ENCODE assay signal across 17 mouse cellular contexts in the genomic region with DNA sequence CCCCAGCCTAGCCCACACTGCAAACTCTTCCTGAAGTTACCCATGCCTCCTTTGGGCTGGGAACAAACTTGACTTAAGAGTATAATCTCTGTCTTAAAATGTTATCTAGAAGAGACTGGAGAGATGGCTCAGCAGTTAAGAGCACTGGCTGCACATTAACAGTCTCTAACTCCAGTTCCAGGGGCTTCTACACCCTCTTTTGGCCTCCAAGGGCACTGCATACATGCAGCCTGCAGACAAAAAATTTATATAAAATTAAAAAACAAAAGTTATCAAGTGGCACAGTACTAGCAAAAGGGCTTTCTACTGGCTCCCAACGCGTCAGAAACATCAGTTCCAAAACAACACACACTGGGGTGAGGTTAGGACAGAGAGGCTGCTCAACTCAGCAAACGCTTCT. TPM values are rescaled to one million over a fixed set of nuclear protein-coding genes. Genes with fewer than 3 reads are reported as not detected.
DNase-seq lines count a peak whose midpoint lies in the region; ATAC-seq and TF ChIP-seq lines count a peak whose summit lies in the region.
"Had no signal": no experiment of that assay in that cellular context is flagged by ENCODE, and none has a peak within 500 bp of the region (broad histone marks: within the 10 kb centered on the region; RNA-seq: fewer than 3 reads in every experiment).

No protein-coding gene starts in this region.

- H3K9me3 ChIP-seq in heart, embryonic 11.5 days (replicated peaks; ENCODE audit: control insufficient read depth, low read length): no peaks in the 10 kb centered on the region
- no peaks in the 10 kb centered on the region for H3K9me3 ChIP-seq in kidney, postnatal 0 days (replicated peaks; ENCODE audit: low read length)
- H3K9me3 ChIP-seq in kidney, embryonic 16.5 days (ENCODE audit: low read length): no peaks in the 10 kb centered on the region
- no peaks in the 10 kb centered on the region for H3K9me3 ChIP-seq in neural tube, embryonic 14.5 days (ENCODE audit: control insufficient read depth, low read length)
- no peaks in the 10 kb centered on the region for H3K9me3 ChIP-seq in liver, postnatal 0 days (ENCODE audit: low read length)

- no peaks in the 10 kb centered on the region for H3K27me3 ChIP-seq in heart, embryonic 11.5 days (ENCODE audit: control insufficient read depth, insufficient read depth, low read length)
- H3K27me3 ChIP-seq in kidney, postnatal 0 days (ENCODE audit: insufficient read depth, low read length): no peaks in the 10 kb centered on the region
- no peaks in the 10 kb centered on the region for H3K27me3 ChIP-seq in kidney, embryonic 16.5 days (ENCODE audit: insufficient read depth, low read length)
- H3K27me3 ChIP-seq in neural tube, embryonic 14.5 days (ENCODE audit: control insufficient read depth, insufficient read depth, low read length): no peaks in the 10 kb centered on the region
- no peaks in the 10 kb centered on the region for H3K27me3 ChIP-seq in liver, postnatal 0 days (ENCODE audit: insufficient read depth, low read length)

- H3K9ac ChIP-seq in heart, embryonic 11.5 days (ENCODE audit: low read depth, low read length): no peak overlapping the region
- 0 out of 2 replicates have a peak overlapping the region, but pooled peaks have one; percentile 1 for H3K9ac ChIP-seq in kidney, postnatal 0 days (ENCODE audit: low read depth, low read length)
- H3K9ac ChIP-seq in kidney, embryonic 16.5 days (replicated peaks; ENCODE audit: low read length): no peak overlapping the region
- H3K9ac ChIP-seq in neural tube, embryonic 14.5 days (replicated peaks; ENCODE audit: low read depth, low read length): 0 out of 2 replicates have a peak overlapping the region, but pooled peaks have one; percentile 11
- no peak overlapping the region for H3K9ac ChIP-seq in liver, postnatal 0 days (replicated peaks)

- H3K4me3 ChIP-seq in heart, embryonic 11.5 days (ENCODE audit: low read depth, low read length): no peak overlapping the region
- no peak overlapping the region for H3K4me3 ChIP-seq in kidney, postnatal 0 days (replicated peaks; ENCODE audit: low read depth, low read length)
- no peak overlapping the region for H3K4me3 ChIP-seq in kidney, embryonic 16.5 days (ENCODE audit: low read length)
- H3K4me3 ChIP-seq in neural tube, embryonic 14.5 days (ENCODE audit: low read depth, low read length): no peak overlapping the region
- no peak overlapping the region for H3K4me3 ChIP-seq in liver, postnatal 0 days (ENCODE audit: low read depth, low read length)

- H3K27ac ChIP-seq in heart, embryonic 11.5 days (ENCODE audit: low read depth, low read length): peak overlapping the region; percentile 0; the same call in 1 of the 2 replicates
- H3K27ac ChIP-seq in kidney, postnatal 0 days: no peak overlapping the region
- H3K27ac ChIP-seq in kidney, embryonic 16.5 days (ENCODE audit: low read length): no peak overlapping the region
- no peak overlapping the region for H3K27ac ChIP-seq in neural tube, embryonic 14.5 days (ENCODE audit: low read depth, low read length)
- H3K27ac ChIP-seq in liver, postnatal 0 days (ENCODE audit: low read depth): no peak overlapping the region

- H3K36me3 ChIP-seq in heart, embryonic 11.5 days (ENCODE audit: control insufficient read depth, insufficient read depth, low read length): 0 out of 2 replicates have a peak, but pooled peaks cover 9% of the 10 kb centered on the region
- H3K36me3 ChIP-seq in kidney, postnatal 0 days (ENCODE audit: insufficient read depth, low read length): peaks cover 19% of the 10 kb centered on the region
- peaks cover 31% of the 10 kb centered on the region for H3K36me3 ChIP-seq in kidney, embryonic 16.5 days (ENCODE audit: insufficient read depth, low read length)
- H3K36me3 ChIP-seq in neural tube, embryonic 14.5 days (ENCODE audit: control insufficient read depth, insufficient read depth, low read length): peaks cover 8% of the 10 kb centered on the region; the same call in 1 of the 2 replicates
- H3K36me3 ChIP-seq in liver, postnatal 0 days (replicated peaks; ENCODE audit: insufficient read depth, low read length): peaks cover 40% of the 10 kb centered on the region

- H3K4me1 ChIP-seq in heart, embryonic 11.5 days (ENCODE audit: control insufficient read depth, insufficient read depth, low read length): peaks cover 33% of the 10 kb centered on the region
- peaks cover 20% of the 10 kb centered on the region for H3K4me1 ChIP-seq in kidney, postnatal 0 days (replicated peaks; ENCODE audit: insufficient read depth, low read length)
- peaks cover 31% of the 10 kb centered on the region for H3K4me1 ChIP-seq in kidney, embryonic 16.5 days (ENCODE audit: insufficient read depth, low read length)
- H3K4me1 ChIP-seq in neural tube, embryonic 14.5 days (ENCODE audit: control insufficient read depth, insufficient read depth, low read length): peaks cover 26% of the 10 kb centered on the region
- H3K4me1 ChIP-seq in liver, postnatal 0 days (ENCODE audit: insufficient read depth): peaks cover 42% of the 10 kb centered on the region

- TF ChIP-seq EP300 in liver, postnatal 0 days (IDR thresholded peaks at IDR 0.05; ENCODE audit: low read depth): no peak

- ATAC-seq in heart, embryonic 11.5 days (replicated peaks; ENCODE audit: insufficient number of reproducible peaks, low FRiP score, low TSS enrichment): no peak
- ATAC-seq in kidney, postnatal 0 days (replicated peaks; ENCODE audit: low FRiP score, low read depth): no peak
- ATAC-seq in kidney, embryonic 16.5 days (ENCODE audit: low FRiP score, low TSS enrichment): no peak
- ATAC-seq in neural tube, embryonic 14.5 days (ENCODE audit: low read depth): no peak
- no peak for ATAC-seq in liver, postnatal 0 days
- ATAC-seq: midbrain, embryonic 16.5 days had no signal

- 80% methylated on average over 3 of the region's 3 CpGs for WGBS in heart, embryonic 11.5 days (ENCODE audit: insufficient replicate concordance)
- 59% methylated on average over 3 of the region's 3 CpGs for WGBS in kidney, postnatal 0 days
- 69% methylated on average over 3 of the region's 3 CpGs for WGBS in kidney, embryonic 16.5 days
- WGBS in neural tube, embryonic 14.5 days: 85% methylated on average over 3 of the region's 3 CpGs
- 54% methylated on average over 3 of the region's 3 CpGs for WGBS in liver, postnatal 0 days (ENCODE audit: insufficient replicate concordance)

- H3K4me2 ChIP-seq in heart, embryonic 11.5 days: no peak overlapping the region
- no peak overlapping the region for H3K4me2 ChIP-seq in kidney, postnatal 0 days (ENCODE audit: low read length)
- no peak overlapping the region for H3K4me2 ChIP-seq in kidney, embryonic 16.5 days (replicated peaks; ENCODE audit: low read depth, low read length)
- no peak overlapping the region for H3K4me2 ChIP-seq in neural tube, embryonic 14.5 days (ENCODE audit: low read depth, low read length)
- H3K4me2 ChIP-seq in liver, postnatal 0 days (ENCODE audit: low read depth, low read length): no peak overlapping the region

- DNase-seq in heart, adult 18-20 months: no peak
- no peak for DNase-seq in kidney, postnatal 0 days (ENCODE audit: low spot score)
- DNase-seq in neural tube, embryonic 10.5 days (ENCODE audit: extremely low spot score, low spot score): no peak
- DNase-seq in liver, postnatal 0 days: no peak
- no peak for DNase-seq in urinary bladder, adult 18-20 months (ENCODE audit: low spot score in 2 of 2)
- DNase-seq: adrenal gland, adult 8-10 months; cerebellum, adult 9-11 months; kidney, adult 18-20 months; left cerebral cortex, postnatal 4 days; lung, postnatal 14 days; right cerebral cortex, postnatal 4 days had no signal

- peak; percentile 33; the same call in 1 of the 2 replicates for TF ChIP-seq CTCF in kidney, postnatal 0 days (IDR thresholded peaks at IDR 0.05; ENCODE audit: low read depth)
- peak; percentile 26; the same call in 1 of the 2 replicates for TF ChIP-seq CTCF in liver, postnatal 0 days (IDR thresholded peaks at IDR 0.05; ENCODE audit: low read depth)

RNA-seq across cellular contexts. Expression of a gene that starts 3.5 kb away (rescaled TPM):
- 47.9 and 58.5 TPM in 2 replicates for polyA plus RNA-seq in heart, embryonic 11.5 days (2014; fragmentation: Nextera tagmentation; extraction: Ambion mirVana)
- total RNA-seq in heart, adult 18-20 months (2021): 10 to 100 TPM; 49.2 to 55.1 TPM
- 102 and 106 TPM in 2 replicates for polyA plus RNA-seq in kidney, postnatal 0 days (2015; fragmentation: Nextera tagmentation; extraction: Ambion mirVana)
- polyA plus RNA-seq in kidney, embryonic 16.5 days (2015; fragmentation: Nextera tagmentation; extraction: Ambion mirVana): 150 and 154 TPM in 2 replicates
- polyA plus RNA-seq in neural tube, embryonic 14.5 days (2014; fragmentation: Nextera tagmentation; extraction: Ambion mirVana): 57.8 and 81.1 TPM in 2 replicates
- polyA plus RNA-seq in liver, postnatal 0 days (2015; fragmentation: Nextera tagmentation; extraction: Ambion mirVana): 29.9 and 30.0 TPM in 2 replicates

RNA-seq across cellular contexts. Expression of a gene that starts 39.3 kb away (rescaled TPM):
- 176 and 189 TPM in 2 replicates for polyA plus RNA-seq in heart, embryonic 11.5 days (2014; fragmentation: Nextera tagmentation; extraction: Ambion mirVana)
- total RNA-seq in heart, adult 18-20 months (2021): under 1 TPM; 0.77 to 0.87 TPM
- 10.0 and 10.2 TPM in 2 replicates for polyA plus RNA-seq in kidney, postnatal 0 days (2015; fragmentation: Nextera tagmentation; extraction: Ambion mirVana)
- polyA plus RNA-seq in kidney, embryonic 16.5 days (2015; fragmentation: Nextera tagmentation; extraction: Ambion mirVana): 63.5 and 66.4 TPM in 2 replicates
- 2.9 and 4.6 TPM in 2 replicates for polyA plus RNA-seq in neural tube, embryonic 14.5 days (2014; fragmentation: Nextera tagmentation; extraction: Ambion mirVana)
- polyA plus RNA-seq in liver, postnatal 0 days (2015; fragmentation: Nextera tagmentation; extraction: Ambion mirVana): 9.9 and 13.9 TPM in 2 replicates

RNA-seq across cellular contexts. Expression of a gene that starts 51.6 kb away (rescaled TPM):
- 0.31 TPM in 1 of 2 replicates, not detected in the other for polyA plus RNA-seq in heart, embryonic 11.5 days (2014; fragmentation: Nextera tagmentation; extraction: Ambion mirVana)
- total RNA-seq in heart, adult 18-20 months (2021): 1 to 10 TPM in 1 of 2 experiments, under 1 TPM in 1; 0.35 to 1.1 TPM
- polyA plus RNA-seq in kidney, postnatal 0 days (2015; fragmentation: Nextera tagmentation; extraction: Ambion mirVana): 0.16 and 0.23 TPM in 2 replicates
- 0.97 TPM in 1 of 2 replicates, not detected in the other for polyA plus RNA-seq in kidney, embryonic 16.5 days (2015; fragmentation: Nextera tagmentation; extraction: Ambion mirVana)
- not detected in 2 replicates for polyA plus RNA-seq in neural tube, embryonic 14.5 days (2014; fragmentation: Nextera tagmentation; extraction: Ambion mirVana)
- 3.2 and 3.3 TPM in 2 replicates for polyA plus RNA-seq in liver, postnatal 0 days (2015; fragmentation: Nextera tagmentation; extraction: Ambion mirVana)
- total RNA-seq: layer of hippocampus, postnatal 10 days; left cerebral cortex, postnatal 4 days had no signal
- polyA plus RNA-seq: heart, postnatal 0 days; midbrain, embryonic 16.5 days had no signal

RNA-seq across cellular contexts. Expression of a gene that starts 54.9 kb away (rescaled TPM):
- polyA plus RNA-seq in heart, embryonic 11.5 days (2014; fragmentation: Nextera tagmentation; extraction: Ambion mirVana): 3.3 and 3.9 TPM in 2 replicates
- total RNA-seq in heart, adult 18-20 months (2021): under 1 TPM; 0.65 to 0.77 TPM
- 5.5 and 5.7 TPM in 2 replicates for polyA plus RNA-seq in kidney, postnatal 0 days (2015; fragmentation: Nextera tagmentation; extraction: Ambion mirVana)
- 8.6 and 9.2 TPM in 2 replicates for polyA plus RNA-seq in kidney, embryonic 16.5 days (2015; fragmentation: Nextera tagmentation; extraction: Ambion mirVana)
- 6.1 and 6.7 TPM in 2 replicates for polyA plus RNA-seq in neural tube, embryonic 14.5 days (2014; fragmentation: Nextera tagmentation; extraction: Ambion mirVana)
- 1.2 and 1.4 TPM in 2 replicates for polyA plus RNA-seq in liver, postnatal 0 days (2015; fragmentation: Nextera tagmentation; extraction: Ambion mirVana)

Comparison
In these comparisons a context has a peak if more than half of its experiments do, and no peak if none do; other contexts are left out.
1. H3K9ac ChIP-seq: peak in kidney, postnatal 0 days (single experiment) and neural tube, embryonic 14.5 days (single experiment); none in heart, embryonic 11.5 days (single experiment), kidney, embryonic 16.5 days (single experiment) and liver, postnatal 0 days (single experiment).